Mouse (Mus musculus): ENCODE measurements around the gene Krt222.
A peak's percentile ranks its signal among the peaks of the same experiment; 100 is the strongest.

The Krt222 gene

DNA sequence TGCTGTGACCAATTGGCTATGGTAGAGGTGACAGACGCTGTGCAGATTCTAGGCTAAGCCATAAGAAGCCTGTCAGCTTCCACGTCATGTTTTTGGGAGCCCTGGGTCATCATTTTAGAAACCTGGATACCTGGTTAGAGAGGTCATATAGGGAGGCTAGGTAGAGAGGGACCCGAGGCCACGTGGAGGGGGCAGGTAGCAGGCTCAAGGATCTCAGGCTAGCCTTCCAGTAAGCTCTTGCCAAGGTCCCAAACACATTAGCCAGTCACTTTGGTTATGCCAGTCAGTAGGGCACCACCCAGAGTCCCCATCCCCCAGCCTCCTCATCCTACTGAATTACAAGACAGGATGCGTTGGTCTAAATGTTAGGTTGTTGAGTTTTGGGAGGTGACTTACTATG lies 1.8 kb downstream of the Krt222 start:
- no peak for DNase-seq (ENCODE audit: low spot score in 2 of 2)

DNA sequence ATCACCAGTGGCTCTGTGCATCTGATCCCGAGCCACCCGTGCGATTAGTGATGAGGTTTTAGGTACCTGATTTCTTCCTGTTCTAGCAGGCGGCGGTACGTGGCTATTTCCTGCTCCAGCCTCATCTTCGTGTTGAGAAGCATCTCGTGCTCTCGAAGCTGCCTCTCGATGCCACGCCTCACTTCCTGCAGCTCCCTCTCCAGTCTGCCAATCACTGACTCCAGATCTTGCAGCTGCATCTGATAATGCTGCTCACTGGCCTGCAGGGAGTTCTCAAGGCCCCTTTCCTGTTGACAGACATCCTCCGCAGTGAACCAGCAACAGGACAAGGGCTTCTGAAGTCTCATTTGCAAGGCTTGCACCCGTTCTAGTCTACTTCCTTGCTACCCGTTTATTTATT lies 5.4 kb downstream of the Krt222 start:
- no peak for DNase-seq (ENCODE audit: low spot score in 2 of 2)

DNA sequence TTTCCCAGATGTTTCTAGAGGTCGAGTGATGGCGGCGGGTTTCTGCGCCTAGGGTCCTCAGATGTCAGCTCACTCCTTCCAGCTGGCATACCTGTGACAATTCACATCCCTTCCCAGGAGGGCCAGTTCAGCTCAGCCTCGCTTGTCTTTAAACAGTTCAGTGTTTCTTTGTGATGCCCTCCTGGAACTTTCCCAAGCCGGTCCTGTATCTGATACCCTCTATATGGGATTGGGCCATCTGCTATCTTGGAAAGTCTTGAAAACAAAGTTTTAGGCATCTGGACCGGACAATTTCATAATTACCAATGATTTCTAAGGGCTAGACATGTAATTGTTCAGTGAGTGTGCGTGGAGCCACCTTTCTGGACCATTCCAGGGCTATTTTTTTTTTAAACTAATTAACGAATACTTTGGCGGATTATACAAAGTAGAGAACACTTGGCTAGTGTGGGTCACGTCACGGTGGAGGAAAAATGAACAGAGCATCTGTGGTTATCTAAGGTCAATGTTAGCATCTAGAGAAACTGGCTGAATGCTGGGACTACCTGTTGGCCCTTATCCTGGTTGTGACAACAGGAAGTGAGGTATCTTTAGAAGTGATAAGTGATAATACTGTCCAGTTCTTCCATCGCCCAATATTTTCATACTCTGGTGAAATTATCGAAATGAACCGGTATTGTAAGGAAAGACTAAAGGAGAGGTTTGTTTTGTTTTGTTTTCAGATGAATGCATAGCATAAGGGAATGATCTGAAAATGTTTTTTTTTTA lies 12.7 kb downstream of the Krt222 start:
- DNase-seq (ENCODE audit: low spot score in 2 of 2) = peak in 1 of 2 experiments; percentile 51

DNA sequence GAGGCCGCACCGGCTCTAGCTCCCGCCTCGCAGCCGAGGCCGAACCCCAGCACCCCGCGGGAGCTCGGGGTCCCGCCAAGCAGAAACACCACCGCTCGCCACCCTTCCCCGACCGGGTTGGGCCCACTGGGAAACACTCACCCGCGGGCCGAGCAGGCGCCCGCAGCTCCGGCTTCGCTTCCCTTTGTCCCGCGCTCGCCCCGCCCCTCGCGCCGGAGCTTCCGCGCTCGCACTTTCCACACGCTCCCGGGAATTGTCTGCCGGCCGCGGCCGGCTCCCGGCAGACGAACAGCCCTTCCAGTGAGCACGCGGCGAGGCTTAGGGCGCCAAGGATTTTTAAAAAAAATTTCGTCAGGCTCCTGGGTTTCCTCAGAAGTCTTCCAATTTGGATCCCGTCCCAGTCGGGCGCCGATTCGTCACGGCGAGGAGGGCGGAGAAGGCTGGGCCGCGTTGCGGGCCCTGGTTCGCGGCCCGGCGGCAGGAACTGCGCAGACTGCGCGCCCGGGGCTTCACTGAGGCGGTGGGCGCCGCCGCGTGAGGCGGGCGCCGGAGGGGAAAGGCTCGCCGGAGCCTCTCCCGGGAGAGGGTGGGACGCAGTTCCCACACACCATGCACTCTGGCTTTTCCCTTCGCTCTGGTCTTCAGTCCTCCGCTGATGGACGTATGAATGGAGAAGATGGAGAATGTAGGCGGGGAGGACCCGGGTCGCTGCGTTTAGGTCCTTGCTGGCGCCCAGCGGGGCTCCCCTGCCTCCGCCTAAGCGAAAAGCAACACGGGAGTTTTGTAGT lies 13.4 kb downstream of the Krt222 start, which contains the start of gene Smarce1:
Gene Smarce1, minus strand, starts transcription at position 757 of the 788 bp plus-strand sequence.
- peak; percentile 72 to 76 for DNase-seq (ENCODE audit: low spot score in 2 of 2)

DNA sequence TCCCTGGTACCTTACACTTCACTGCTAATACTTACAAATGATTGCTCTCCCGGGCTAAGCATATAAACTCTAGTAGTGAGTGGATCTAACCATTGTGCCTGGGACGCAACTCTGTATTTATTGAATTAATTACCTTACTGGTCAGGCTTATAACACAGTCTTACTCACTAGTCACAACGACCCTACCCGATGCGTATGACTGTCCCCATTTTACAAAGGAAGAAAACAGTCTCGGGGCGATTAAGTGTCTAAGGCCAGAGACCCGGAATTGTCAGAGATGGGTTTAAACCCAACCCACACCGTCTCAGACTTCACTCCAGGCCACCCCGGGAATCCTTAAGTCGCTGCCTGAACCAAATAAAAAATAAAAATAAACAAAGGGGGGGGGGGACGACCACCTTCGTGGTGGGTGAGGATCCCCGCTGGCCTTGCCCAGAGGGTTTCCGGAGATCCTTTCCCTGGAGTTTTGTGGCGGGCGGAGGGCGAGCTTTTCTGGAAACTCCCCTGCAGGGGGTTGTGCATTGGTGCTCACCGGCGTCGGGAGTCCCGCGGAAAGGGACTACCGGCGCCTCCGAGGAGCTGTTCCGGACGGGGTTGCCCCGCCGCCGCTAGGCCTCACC lies 14.1 kb downstream of the Krt222 start:
- DNase-seq (ENCODE audit: low spot score in 2 of 2) = peak in 1 of 2 experiments; percentile 9

DNA sequence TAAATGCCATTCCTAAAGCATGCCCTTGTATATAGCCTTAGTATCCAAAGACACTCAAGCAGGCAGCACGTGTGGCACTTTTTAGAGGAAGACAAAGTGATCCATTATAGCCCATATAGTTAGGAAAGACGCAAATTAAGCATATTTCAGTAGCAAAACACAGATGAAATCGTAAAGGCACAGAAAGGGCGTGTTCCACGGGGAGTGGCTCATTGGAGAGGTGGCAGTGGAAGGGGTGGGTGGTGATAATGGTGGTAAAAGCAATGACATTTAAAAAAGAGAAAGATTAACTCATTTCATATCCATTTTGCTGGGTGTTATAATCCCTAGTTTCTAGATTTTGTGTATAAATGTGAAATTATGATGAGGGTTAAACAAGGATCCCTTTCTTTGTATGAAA lies 17.6 kb downstream of the Krt222 start:
- DNase-seq (ENCODE audit: low spot score in 2 of 2) = no peak

DNA sequence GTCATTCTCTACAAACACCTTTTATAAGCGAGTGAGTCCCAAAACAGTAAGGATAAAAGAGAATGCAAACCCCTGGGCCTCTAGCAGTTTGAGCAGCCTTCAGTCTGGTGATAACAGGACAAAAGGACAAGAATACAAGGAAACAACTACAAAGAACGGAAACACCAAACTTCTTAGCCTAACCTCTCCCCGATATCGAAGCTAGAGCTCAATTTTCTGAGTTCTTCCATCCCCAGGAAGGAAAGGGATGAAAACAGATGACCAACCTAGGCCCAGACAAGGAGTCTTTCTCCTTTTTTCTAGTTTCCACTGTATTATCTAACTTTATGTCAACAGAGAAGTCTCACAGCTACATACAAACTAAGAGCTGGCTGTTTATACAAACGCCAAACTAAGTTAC lies 20.6 kb downstream of the Krt222 start:
- no peak for DNase-seq (ENCODE audit: low spot score in 2 of 2)

DNA sequence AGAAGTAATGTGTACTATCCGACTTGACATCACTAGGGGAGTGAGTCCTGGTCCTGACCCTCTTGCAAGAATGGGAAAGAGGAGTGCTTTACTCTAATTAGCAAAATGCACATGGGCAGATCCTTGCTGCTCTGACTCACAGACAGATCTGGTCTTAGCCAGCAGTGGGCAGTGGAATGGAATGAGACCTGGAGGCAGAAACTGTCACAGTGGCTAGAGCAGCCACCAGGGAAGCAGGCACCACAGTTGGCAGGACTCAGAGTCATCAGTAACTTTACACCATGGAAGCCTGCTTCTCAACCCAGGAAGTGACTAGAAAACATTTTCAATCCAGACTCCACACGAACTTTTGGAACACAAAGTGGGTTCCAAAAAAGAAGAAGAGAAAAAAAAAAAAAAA lies 22.1 kb downstream of the Krt222 start:
- DNase-seq (ENCODE audit: low spot score in 2 of 2) = no peak

DNA sequence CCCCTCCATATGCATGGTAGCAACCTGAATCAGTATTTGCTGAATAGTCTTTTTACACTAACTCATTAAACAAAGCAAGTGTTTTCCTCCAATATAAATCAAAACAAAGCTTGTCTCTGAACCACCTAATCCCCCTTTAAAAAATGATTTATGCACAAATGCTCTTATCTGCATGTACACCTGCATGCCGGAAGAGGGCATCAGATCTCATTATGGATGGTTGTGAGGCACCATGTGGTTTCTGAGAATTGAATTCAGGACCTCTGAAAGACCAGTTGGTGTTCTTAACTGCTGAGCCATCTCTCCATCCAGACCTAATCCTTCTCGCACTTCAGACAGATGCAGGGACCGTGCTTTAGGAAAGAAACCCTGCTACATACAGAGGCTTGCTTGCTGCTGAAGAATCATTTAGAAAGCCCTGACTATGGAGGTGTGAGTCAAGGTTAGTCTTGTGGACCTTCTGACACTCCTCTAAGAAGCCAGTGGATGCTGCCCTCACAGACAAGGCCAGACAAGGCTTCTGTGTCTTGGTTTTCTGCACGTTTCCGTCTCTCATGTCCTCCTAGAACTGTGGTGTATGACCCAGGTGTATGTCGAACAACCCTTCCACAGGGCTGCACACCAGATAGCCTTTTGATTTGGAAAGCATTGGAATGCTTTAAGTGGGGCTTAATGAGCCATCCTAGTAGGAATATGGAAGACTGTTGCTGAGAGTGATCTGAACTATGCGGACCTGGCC lies 26.5 kb downstream of the Krt222 start:
- DNase-seq (ENCODE audit: low spot score in 2 of 2) = no peak

DNA sequence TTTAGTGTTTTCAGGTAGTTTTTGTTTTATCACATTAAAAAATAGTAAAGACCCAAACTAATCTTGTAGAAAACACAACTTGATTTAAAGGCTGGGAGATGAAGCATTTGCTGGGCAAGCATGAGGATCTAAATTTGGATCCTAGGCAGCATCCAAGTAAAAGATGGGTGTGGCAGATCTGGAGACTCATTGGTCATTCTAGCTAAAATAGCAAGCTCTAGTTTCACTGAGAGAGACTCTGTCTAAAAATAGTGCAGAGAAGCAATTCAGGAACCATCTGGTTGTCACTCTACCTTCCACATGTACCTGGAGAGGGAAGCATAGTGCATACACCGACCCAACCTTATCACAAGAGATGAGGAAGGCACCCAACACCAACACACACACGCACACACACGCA lies 27.7 kb downstream of the Krt222 start:
- DNase-seq (ENCODE audit: low spot score in 2 of 2) = no peak

DNA sequence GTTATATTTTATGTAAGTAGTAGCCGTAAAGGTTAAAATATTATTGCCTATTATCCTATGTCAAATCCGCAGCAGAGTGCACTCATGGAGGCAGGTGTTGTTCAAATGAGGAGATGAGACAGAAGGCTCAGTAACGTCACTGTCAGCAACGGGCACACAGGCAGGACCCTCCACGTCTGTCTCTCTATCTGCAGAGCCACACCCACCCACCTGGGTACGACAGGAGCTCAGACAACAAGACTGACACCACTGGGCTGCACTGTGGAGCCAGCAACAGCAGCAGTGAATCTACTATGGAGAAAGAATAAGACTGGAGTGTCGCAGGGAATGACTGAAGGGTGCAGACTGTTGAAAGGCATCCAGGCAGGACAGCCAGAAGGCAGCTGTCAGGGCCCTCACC lies 31.2 kb downstream of the Krt222 start:
- no peak for DNase-seq (ENCODE audit: low spot score in 2 of 2)

DNA sequence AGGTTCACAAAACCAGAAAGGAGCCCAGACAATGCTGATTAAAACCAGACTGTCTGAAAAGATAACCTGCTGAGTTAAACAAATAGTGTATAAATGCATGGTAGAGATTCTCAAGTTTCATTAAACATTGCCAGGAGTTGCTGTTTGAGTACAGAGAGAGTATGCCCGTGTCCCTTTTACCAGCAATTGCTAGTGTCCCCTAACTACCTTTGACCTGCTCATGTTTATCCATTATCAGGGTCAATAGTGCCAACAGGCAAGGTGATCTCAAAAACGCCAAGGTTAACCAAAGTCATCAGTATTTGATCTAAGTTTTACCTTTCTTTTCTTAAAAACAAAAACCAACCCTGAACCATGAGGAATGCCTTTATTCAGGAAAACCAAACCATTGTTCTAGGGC lies 31.9 kb downstream of the Krt222 start:
- DNase-seq (ENCODE audit: low spot score in 2 of 2) = no peak

DNA sequence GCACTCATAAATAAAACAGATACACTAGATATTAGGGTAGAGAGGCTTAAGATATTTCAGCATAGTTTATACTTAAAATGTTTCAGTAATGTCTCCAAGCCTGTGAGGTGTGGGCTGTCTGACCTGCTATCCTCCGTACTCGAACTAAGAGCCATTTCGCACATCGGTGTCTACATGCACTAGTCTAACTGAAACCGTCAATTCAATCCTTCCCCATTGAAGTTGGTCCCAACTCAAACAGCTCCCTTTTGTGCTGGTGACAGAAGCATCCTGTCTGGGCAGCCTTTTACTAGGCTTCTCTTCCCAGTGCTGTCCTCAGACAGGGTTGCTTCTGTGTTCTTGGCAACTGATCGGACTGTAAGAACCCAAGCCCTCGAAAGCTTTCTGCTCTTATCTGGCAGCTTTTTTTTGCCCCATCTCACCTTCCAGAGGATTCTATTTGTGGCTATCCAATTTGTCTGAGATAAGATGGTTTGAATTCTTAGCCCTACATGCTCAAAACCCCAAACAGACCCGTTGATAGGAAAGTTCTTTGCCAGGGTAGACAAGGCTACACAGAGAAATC lies 35.7 kb downstream of the Krt222 start:
- no peak for DNase-seq (ENCODE audit: low spot score in 2 of 2)

DNA sequence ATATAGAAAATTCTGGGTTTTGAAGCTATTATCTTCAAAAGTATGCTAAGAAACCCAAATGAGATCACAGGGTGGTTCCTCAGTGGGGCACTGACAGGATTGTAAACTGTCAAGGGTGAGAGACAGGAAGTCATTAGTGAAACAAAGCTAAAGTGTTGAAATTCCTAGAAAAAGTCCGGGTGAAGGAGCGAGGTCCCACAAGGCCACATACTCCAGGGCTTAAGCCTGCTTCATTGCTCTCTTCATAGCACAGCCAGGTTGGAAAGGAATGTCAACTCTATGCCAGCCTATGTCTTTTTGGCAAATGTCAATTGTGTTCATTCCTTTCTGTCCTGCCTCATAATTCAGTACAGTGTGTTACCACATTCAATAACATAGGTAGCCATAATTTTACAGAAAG lies 36.4 kb downstream of the Krt222 start:
- DNase-seq (ENCODE audit: low spot score in 2 of 2) = no peak

DNA sequence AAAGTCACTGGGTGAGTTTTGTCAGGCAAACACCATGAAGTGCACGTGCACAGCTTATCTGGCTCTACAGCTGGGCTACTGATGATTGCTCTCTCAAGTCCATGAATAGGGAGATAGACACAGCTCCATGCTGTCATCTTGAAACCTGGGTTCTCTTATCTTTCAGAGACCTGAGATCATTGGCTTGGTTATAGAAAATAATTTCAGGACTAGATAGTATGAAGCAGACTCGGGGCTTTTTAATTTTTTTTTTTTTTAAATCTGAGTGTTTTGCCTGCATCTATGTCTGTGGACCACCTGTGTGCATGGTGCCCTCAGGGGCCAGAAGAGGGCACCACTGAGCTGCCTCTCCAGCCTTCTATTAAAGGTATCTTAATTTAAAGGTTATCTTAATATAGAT lies 36.9 kb downstream of the Krt222 start:
- DNase-seq (ENCODE audit: low spot score in 2 of 2) = no peak

DNA sequence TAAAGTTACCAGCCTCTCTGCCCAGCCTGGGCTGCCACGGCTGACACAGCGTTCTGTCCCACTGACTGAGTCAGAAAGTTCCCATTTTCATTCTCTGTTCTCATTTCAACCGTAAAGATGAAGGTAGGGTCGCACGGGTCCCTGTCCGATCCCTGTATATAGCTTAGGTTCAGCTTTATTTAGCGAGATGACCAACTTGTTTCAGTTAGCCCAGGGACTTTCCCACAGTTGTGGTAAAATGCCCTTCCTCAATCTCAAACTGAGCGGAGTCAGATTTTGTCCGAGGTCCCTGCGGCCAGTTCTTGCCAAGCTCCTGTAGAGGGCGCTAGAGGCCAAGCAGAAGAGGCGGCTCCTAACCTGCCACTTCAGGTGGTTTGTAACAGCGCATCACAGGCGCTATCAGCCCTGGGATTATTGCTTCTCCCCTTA lies 54.7 kb downstream of the Krt222 start:
- peak; percentile 43 to 68 for DNase-seq (ENCODE audit: low spot score in 2 of 2)

DNA sequence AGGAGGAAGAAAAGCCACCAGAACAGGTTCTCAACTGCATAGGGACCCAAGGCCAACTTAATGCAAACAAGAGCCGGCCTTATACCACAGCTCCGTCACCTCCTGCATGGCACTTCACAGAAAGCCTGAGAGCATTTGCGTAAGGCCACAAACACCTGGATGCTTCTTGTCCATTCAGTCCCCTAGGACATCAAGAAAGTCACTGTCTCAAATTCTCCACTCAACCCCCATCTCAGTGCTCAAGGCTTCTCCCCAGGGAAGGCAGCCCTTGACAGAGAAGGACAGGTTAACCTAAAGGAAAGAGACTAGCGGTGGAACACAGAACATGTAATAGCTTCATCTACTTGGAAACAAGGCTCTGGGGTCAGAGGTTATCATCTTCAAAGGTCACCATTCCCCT lies 56.5 kb downstream of the Krt222 start:
- no peak for DNase-seq (ENCODE audit: low spot score in 2 of 2)

DNA sequence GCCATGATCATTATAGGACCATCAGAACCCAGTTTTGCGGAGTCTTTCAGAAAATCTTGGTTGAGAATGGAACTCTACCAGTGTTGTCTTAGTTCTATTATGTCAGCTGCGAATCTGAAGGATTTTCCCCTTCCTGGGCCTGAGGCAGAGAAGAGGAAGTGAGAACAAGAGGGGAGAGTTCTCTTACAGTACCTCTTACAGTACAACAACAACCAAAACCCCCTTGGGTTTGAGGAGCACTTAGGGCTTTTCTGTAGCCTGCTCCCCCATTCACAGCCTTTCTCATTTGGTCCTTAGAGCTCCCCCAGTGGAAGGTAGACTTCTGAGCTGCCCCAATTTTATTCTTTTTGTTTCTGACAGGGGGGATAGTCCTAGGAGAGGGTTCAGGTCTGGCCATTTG lies 57.0 kb downstream of the Krt222 start:
- no peak for DNase-seq (ENCODE audit: low spot score in 2 of 2)

All from right cerebral cortex, adult 2 months (tissue).